ENCODE assay signal across 6 mouse cellular contexts in the genomic region with DNA sequence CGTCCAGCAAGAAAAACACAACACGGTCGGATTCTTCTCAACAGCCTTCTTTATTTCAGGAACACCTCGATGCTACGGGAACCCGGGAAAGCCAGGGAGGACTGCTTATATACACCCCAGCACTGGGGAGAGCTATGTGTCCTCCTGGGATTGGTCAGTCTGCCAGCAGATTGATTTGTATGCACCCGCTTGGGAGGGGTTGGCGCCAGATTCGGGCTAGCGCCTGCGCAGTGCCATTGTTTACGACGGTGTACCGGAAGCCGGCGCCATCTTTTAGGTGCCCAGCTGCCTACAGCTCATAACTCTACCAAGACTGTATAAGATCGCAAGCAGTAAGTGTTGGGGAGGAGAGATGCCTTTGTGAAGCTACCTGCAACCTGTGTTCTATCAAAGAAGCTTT. TPM values are rescaled to one million over a fixed set of nuclear protein-coding genes. Genes with fewer than 3 reads are reported as not detected.
DNase-seq lines count a peak whose midpoint lies in the region; TF ChIP-seq lines count a peak whose summit lies in the region.
"Not testable (repeated sequence)": the region's sequence is repeated elsewhere in the genome, so short reads cannot be mapped to it uniquely, and the experiment has no call there.
"Had no signal": no experiment of that assay in that cellular context is flagged by ENCODE, and none has a peak within 500 bp of the region (broad histone marks: within the 10 kb centered on the region; RNA-seq: fewer than 3 reads in every experiment).

No protein-coding gene starts in this region.

- H3K27ac ChIP-seq in liver, adult 2 months (replicated peaks; ENCODE audit: insufficient read depth, low read depth, low read length): not testable (repeated sequence)
- peak overlapping the region; percentile 83 for H3K27ac ChIP-seq in testis, adult 2 months (ENCODE audit: control insufficient read depth, insufficient read depth, low read depth, low read length)

- not testable (repeated sequence) for TF ChIP-seq CTCF in liver, adult 2 months (IDR thresholded peaks at IDR 0.05; ENCODE audit: low read depth, low read length); testis, adult 2 months (IDR thresholded peaks at IDR 0.05; ENCODE audit: control insufficient read depth, insufficient read depth, insufficient replicate concordance, low read depth, low read length)

- H3K27me3 ChIP-seq in liver, adult 2 months (ENCODE audit: control insufficient read depth, insufficient read depth, low read length); testis, adult 2 months (ENCODE audit: control insufficient read depth, insufficient read depth, low read length): not testable (repeated sequence)

- not testable (repeated sequence) for H3K4me1 ChIP-seq in liver, adult 2 months (ENCODE audit: control insufficient read depth, insufficient read depth, low read length); testis, adult 2 months (ENCODE audit: control insufficient read depth, insufficient read depth, low read length)

- not testable (repeated sequence) for H3K4me3 ChIP-seq in liver, adult 2 months (ENCODE audit: insufficient read depth, low read depth, low read length)
- peak overlapping the region; percentile 84 for H3K4me3 ChIP-seq in testis, adult 2 months (ENCODE audit: control insufficient read depth, low read depth, low read length)

- not testable (repeated sequence) for H3K9ac ChIP-seq in liver, adult 2 months (ENCODE audit: low read depth, low read length)

- H3K79me2 ChIP-seq in liver, adult 2 months (ENCODE audit: control insufficient read depth, insufficient read depth, low read length): not testable (repeated sequence)

- 92% methylated on average over 17 of the region's 17 CpGs for WGBS in liver, adult 2 months

- TF ChIP-seq POLR2A in liver, adult 2 months (IDR thresholded peaks at IDR 0.05; ENCODE audit: extremely low read depth, insufficient read depth, low read length): not testable (repeated sequence)
- TF ChIP-seq POLR2A in testis, adult 2 months (IDR thresholded peaks at IDR 0.05; ENCODE audit: control insufficient read depth, low read depth, low read length): 0 out of 2 replicates have a peak, but pooled peaks have one; percentile 8

- not testable (repeated sequence) for H3K36me3 ChIP-seq in liver, adult 2 months (ENCODE audit: control insufficient read depth, insufficient read depth, low read length); testis, adult 2 months (ENCODE audit: control insufficient read depth, insufficient read depth, low read length)

- DNase-seq in R1 (ENCODE audit: low read depth, low spot score): peak; percentile 79
- peak; percentile 33 for DNase-seq in ZHBTc4 (ENCODE audit: low read depth, low spot score)
- DNase-seq in liver, adult 2 months (ENCODE audit: extremely low read depth, low read depth, low spot score): peak; percentile 61
- DNase-seq in testis, postnatal 14 days (ENCODE audit: low spot score): peak; percentile 64

RNA-seq across cellular contexts. Expression of gene Tollip, which starts 5.8 kb away (rescaled TPM):
- 25.9 and 32.3 TPM in 2 replicates for total RNA-seq in liver, adult 2 months (2014; rRNA removed)
- polyA plus RNA-seq in liver, adult 2 months (2012; rRNA removed): 48.2 and 51.6 TPM in 2 replicates
- 232 TPM in 2 replicates for polyA plus RNA-seq in testis, adult 2 months (2012; rRNA removed)

RNA-seq across cellular contexts. Expression of gene Brsk2, which starts 25.4 kb away (rescaled TPM):
- total RNA-seq in liver, adult 2 months (2014; rRNA removed): 0.07 and 0.09 TPM in 2 replicates
- not detected in 2 replicates for polyA plus RNA-seq in liver, adult 2 months (2012; rRNA removed)
- 99.9 and 110 TPM in 2 replicates for polyA plus RNA-seq in testis, adult 2 months (2012; rRNA removed)
- polyA plus RNA-seq: G1E had no signal

Comparison
In these comparisons a context has a peak if more than half of its experiments do, and no peak if none do; other contexts are left out.
1. RNA of gene Brsk2, which starts 25.4 kb away (polyA plus RNA-seq): 99.9 to 110 TPM in testis, adult 2 months; not detected in liver, adult 2 months; every median in the first group is over 10 times any median in the second.
2. Peak in every context shown above with its lines, with median percentiles within 50 percentile points of each other: DNase-seq.